Mouse (Mus musculus) midbrain, embryonic 16.5 days (tissue): Measurements from ENCODE around the gene Zfp12. TPM values are rescaled to one million over a fixed set of nuclear protein-coding genes. Genes with fewer than 3 reads are reported as not detected.
"Not testable (repeated sequence)": the region's sequence is repeated elsewhere in the genome, so short reads cannot be mapped to it uniquely, and the experiment has no call there.

Experiments used
- ATAC-seq: fragments of 200-750 bp; cut with Nextera tagmentation; 2 replicates; pipeline ENCODE4 v1.8.0; 2017; ENCODE audit warnings: moderate TSS enrichment
- H3K27ac ChIP-seq: fragments of 300-500 bp; sonication (generic); 2 replicates; pipeline ENCODE4 v1.5.1; 2014; ENCODE audit warnings: mild to moderate bottlenecking, low read length, mixed read lengths
- H3K27me3 ChIP-seq: fragments of 300-500 bp; sonication (generic); 2 replicates; pipeline ENCODE4 v1.6.1; 2014; ENCODE audit warnings: low read depth, low read length, mixed read lengths; ENCODE audit not compliant: control insufficient read depth, insufficient read depth
- H3K36me3 ChIP-seq: fragments of 300-500 bp; sonication (generic); 2 replicates; pipeline ENCODE4 v1.6.1; 2014; ENCODE audit warnings: mild to moderate bottlenecking, low read length, moderate library complexity, mixed read lengths; ENCODE audit not compliant: control insufficient read depth, insufficient read depth
- H3K4me1 ChIP-seq: fragments of 300-500 bp; sonication (generic); 2 replicates; pipeline ENCODE4 v1.6.1; 2014; ENCODE audit warnings: mild to moderate bottlenecking, low read length, mixed read lengths; ENCODE audit not compliant: control insufficient read depth, insufficient read depth
- H3K4me2 ChIP-seq: fragments of 300-500 bp; sonication (generic); 2 replicates; pipeline ENCODE4 v1.6.1; 2014; ENCODE audit warnings: mild to moderate bottlenecking, low read length, mixed read lengths
- H3K4me3 ChIP-seq: fragments of 300-500 bp; sonication (generic); 2 replicates; pipeline ENCODE4 v1.5.1; 2014; ENCODE audit warnings: low read depth, mild to moderate bottlenecking, low read length, moderate library complexity, mixed read lengths
- H3K9ac ChIP-seq: fragments of 300-500 bp; sonication (generic); 2 replicates; pipeline ENCODE4 v1.6.1; 2014; ENCODE audit warnings: low read depth, low read length, mixed read lengths
- H3K9me3 ChIP-seq: fragments of 300-500 bp; sonication (generic); replicated peaks from 2 replicates; pipeline ENCODE4 v1.6.1; 2014; ENCODE audit warnings: mild to moderate bottlenecking, low read length, mixed read lengths; ENCODE audit not compliant: control insufficient read depth, poor library complexity, severe bottlenecking
- WGBS: fragments of 180-500 bp; shearing (Covaris S2); extraction: QIAGEN DNeasy Blood & Tissue Kit; methylation state at CpG from one replicate; pipeline ENCODE4 v1.1.7; 2014; 5-methylcytosine and 5-hydroxymethylcytosine counted together
- polyA plus RNA-seq: library from polyadenylated mRNA; unstranded; fragments of >200 nt; fragmentation: Nextera tagmentation; extraction: Ambion mirVana; gene quantifications from 2 replicates; pipeline ENCODE4 v1.2.1, GENCODE M21; 2015

Zfp12 gene
- 18.9 and 20.0 TPM in 2 replicates for polyA plus RNA-seq

DNA sequence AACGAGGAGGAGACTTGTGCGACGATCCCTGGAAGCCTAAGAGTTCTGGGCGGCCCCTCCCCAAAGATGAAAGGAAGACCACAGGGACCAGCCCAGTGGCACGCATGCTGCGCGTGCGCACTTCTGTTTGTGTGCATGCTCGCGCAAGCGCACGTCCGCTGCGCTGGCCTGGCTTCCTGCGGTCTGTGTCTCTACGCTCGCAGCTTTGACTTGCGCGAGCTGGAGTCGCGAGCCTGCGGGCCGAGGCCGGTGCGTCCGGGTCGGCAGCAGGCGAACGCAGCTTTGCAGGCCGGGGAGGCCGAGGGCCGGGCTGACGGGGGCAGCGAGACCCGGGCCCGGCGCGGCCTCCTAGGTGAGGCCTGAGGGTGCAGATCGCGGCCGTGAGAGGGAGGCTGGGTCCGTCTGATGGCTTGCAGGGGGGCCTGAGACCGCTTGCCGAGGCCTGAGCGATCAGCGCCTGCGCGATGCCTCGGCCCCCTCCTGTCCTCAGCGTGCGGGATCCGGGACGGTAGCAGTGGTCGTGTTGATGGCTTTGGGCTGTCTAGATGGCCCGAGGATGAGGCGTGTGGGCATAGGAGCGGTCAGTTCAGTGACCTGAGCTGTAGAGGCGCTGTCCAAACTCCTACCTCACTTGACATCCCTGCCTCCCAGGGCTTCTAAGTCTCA is at the start of gene Zfp12:
Zfp12 (plus strand) TSS at position 136 of the 666 bp plus-strand sequence.
- ATAC-seq: peak; percentile 98
- peaks cover 2% of the 10 kb centered on the region for H3K36me3 ChIP-seq
- no peaks in the 10 kb centered on the region for H3K9me3 ChIP-seq
- peak within 1 kb of the TSS; percentile 95 for H3K27ac ChIP-seq
- H3K4me3 ChIP-seq: peak within 1 kb of the TSS; percentile 74
- H3K4me2 ChIP-seq: peak within 1 kb of the TSS; percentile 87
- WGBS: under 1% methylated on average over 57 of the region's 58 CpGs
- peak within 1 kb of the TSS; percentile 94 for H3K9ac ChIP-seq
- H3K4me1 ChIP-seq: peaks cover 22% of the 10 kb centered on the region
- H3K27me3 ChIP-seq: no peaks in the 10 kb centered on the region

DNA sequence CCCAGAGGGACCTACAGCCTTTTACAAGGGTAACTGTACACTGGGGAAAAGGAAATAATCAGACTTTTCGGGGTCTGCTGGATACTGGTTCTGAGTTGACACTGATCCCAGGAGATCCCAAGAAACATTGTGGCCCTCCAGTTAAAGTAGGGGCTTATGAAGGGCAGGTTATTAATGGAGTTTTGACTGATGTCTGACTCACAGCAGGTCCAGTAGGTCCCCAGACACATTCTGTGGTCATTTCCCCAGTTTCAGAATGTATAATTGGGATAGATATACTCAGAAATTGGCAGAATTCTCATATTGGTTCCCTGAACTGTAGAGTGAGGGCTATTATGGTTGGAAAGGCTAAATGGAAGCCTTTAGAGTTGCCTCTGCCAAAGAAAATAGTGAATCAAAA is 46.9 kb upstream of the Zfp12 start:
- H3K9ac ChIP-seq, H3K36me3 ChIP-seq, H3K27ac ChIP-seq, H3K4me2 ChIP-seq, H3K27me3 ChIP-seq, ATAC-seq, H3K4me3 ChIP-seq, H3K9me3 ChIP-seq, H3K4me1 ChIP-seq: not testable (repeated sequence)
- WGBS: no CpG with 5 or more reads among the region's 1 CpGs

DNA sequence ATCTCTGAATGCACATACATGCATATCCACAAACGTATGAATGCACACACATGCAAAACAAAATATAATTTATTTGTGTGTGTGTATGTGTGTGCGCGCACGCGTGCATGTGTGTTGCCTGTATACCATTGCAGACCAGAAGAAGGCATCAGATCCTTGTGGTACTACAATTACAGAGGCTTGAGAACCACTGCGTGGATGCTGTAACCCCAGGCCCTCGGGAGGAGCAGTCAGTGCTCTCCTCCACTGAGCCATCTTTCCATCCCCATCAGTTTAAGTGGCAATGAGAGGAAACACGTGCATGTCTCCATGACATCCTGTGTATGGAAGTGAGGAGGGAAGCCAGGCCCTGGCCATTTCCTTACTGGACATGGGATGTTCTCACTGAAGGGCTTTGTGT is 42.2 kb upstream of the Zfp12 start:
- no peaks in the 10 kb centered on the region for H3K9me3 ChIP-seq
- H3K36me3 ChIP-seq: no peaks in the 10 kb centered on the region
- no peaks in the 10 kb centered on the region for H3K4me1 ChIP-seq
- no peaks in the 10 kb centered on the region for H3K27me3 ChIP-seq
- no peak overlapping the region for H3K27ac ChIP-seq
- H3K4me3 ChIP-seq: no peak overlapping the region
- H3K9ac ChIP-seq: no peak overlapping the region
- no peak overlapping the region for H3K4me2 ChIP-seq
- ATAC-seq: no peak
- WGBS: 91% methylated on average over 8 of the region's 8 CpGs

DNA sequence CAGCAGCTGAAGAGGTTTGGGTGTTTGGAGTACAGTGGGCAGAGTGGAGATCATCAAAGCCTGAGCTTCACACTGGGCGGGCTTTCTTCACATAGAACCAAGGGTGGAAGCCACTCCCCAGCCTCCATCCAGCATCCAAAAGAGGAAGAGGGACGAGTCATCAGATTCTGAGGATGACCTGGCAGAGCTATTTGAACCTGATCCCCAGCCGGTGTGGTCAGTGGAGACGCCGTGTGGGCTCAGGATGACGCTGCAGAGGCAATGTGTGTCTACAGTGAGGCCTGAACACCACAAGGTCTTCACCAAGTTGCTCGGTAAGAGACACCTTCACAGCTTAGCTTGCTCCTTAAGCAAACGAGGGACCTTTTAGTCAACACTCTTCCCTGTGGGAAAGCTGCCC is 40.2 kb upstream of the Zfp12 start:
- H3K4me3 ChIP-seq, H3K27me3 ChIP-seq, H3K36me3 ChIP-seq, H3K4me2 ChIP-seq, H3K9ac ChIP-seq, ATAC-seq, H3K27ac ChIP-seq, H3K4me1 ChIP-seq, H3K9me3 ChIP-seq: not testable (repeated sequence)
- WGBS: 76% methylated on average over 8 of the region's 8 CpGs

DNA sequence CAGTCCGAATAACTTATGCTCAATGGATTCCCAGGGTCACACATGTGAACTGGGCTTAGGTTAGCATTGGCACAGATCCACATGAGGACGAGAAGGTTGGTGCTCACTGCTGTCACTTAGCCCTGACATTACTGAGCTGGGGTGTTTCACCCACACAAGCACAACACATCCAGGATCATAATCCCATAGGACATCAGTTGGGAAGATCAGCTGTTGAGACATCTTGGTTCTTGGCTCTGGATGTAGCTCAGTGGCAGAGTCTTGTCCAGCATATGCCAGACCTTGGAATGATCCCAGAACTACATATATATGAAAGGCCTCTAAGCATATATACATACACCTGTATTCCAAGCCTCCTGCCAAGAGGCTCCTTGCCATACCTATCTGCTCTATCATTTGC is 39.8 kb upstream of the Zfp12 start:
- Histone ChIP-seq H3K9ac (no peak overlapping the region), H3K9me3 (no peaks in the 10 kb centered on the region), H3K36me3 (no peaks in the 10 kb centered on the region), H3K27me3 (no peaks in the 10 kb centered on the region), H3K27ac (no peak overlapping the region), H3K4me1 (no peaks in the 10 kb centered on the region), H3K4me3 (no peak overlapping the region), H3K4me2 (no peak overlapping the region)
- no peak for ATAC-seq
- WGBS: 76% methylated on average over 2 of the region's 2 CpGs

DNA sequence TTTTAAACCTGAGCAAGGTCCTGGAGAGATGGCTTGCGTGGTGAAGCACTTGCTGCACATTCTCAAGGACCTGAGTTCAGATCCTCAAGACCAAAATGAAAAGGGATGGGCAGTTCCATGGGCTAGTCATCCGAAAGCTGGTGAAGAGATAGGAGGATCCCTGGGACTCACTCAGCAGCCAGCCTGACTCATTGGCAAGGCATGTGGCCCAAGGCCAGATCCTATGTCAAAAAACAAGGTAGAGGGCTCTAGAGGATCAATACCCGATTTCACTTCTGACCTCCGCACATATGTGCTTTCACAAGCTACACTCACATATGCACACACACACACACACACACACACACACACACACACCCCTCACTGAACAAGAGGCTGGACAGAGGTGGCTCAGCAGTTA is 38.5 kb upstream of the Zfp12 start:
- H3K4me1 ChIP-seq: no peaks in the 10 kb centered on the region
- H3K9me3 ChIP-seq: no peaks in the 10 kb centered on the region
- H3K27ac ChIP-seq: no peak overlapping the region
- H3K4me3 ChIP-seq: no peak overlapping the region
- 86% methylated on average over 4 of the region's 4 CpGs for WGBS
- H3K27me3 ChIP-seq: no peaks in the 10 kb centered on the region
- no peaks in the 10 kb centered on the region for H3K36me3 ChIP-seq
- no peak overlapping the region for H3K9ac ChIP-seq
- no peak for ATAC-seq
- H3K4me2 ChIP-seq: no peak overlapping the region

DNA sequence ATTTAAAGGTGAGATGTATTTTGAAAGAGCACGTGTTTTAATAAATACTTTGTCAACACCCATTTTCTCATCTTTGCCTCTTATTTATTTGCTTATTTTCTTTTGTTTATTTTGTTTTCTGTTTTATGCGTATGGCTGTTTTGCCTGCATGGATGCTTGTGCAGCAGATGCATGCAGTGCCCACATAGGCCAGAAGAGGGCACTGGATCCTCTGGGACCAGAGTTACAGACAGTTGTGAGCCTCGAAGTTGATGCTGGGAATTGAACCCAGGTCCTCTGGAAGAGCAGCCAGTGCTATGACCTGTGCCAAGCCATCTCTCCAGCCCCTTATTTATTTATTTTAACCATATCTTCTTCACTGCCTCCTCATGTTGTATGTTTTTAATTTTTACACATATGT is 29.9 kb upstream of the Zfp12 start:
- no peak overlapping the region for H3K27ac ChIP-seq
- no peaks in the 10 kb centered on the region for H3K9me3 ChIP-seq
- ATAC-seq: no peak
- H3K9ac ChIP-seq: no peak overlapping the region
- H3K4me2 ChIP-seq: no peak overlapping the region
- 75% methylated on average over 3 of the region's 3 CpGs for WGBS
- no peaks in the 10 kb centered on the region for H3K36me3 ChIP-seq
- H3K4me1 ChIP-seq: no peaks in the 10 kb centered on the region
- H3K27me3 ChIP-seq: no peaks in the 10 kb centered on the region
- no peak overlapping the region for H3K4me3 ChIP-seq

DNA sequence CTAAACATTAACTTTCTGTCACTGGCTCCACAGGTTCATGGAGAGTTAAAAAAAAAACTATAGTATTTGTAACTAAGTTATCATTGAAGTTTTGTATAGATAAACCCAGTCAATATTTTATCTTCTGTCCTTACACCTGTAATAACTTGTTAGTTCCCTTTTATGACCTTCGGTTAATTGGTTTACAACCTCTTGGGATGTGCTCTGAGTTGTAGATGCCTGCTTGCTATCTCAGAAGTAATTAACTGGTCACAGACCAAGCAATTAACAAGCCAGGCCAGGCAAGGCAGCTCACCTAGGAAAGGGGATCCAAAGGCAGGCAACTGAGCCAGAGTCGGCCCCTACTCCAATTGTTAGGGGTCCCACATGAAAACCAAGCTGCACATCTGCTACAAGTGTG is 21.1 kb upstream of the Zfp12 start:
- Histone ChIP-seq H3K4me2 (no peak overlapping the region), H3K9me3 (no peaks in the 10 kb centered on the region), H3K4me1 (no peaks in the 10 kb centered on the region), H3K27me3 (no peaks in the 10 kb centered on the region), H3K36me3 (no peaks in the 10 kb centered on the region), H3K4me3 (no peak overlapping the region), H3K9ac (no peak overlapping the region), H3K27ac (no peak overlapping the region)
- ATAC-seq: no peak
- WGBS: 91% methylated on average over 2 of the region's 2 CpGs

DNA sequence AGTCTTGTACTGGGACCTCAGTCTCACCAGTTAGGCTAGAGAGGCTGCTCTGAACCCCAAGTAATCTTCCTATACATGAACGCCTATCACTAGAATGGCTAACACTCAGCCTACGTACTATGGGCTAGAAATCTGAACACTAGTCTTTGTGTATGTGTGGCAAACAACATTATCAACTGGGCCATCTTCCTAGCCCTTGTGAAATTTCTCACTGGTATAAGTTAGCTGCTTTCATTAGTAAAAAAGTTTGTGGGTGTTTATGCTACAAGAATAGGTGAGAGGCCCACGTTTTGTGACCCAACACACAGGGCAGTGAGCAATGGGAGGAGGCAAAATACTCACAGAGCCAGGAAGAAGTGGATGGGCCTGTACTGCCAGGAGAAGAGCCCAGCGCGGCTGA is 14.0 kb upstream of the Zfp12 start:
- WGBS: 85% methylated on average over 5 of the region's 5 CpGs
- Histone ChIP-seq H3K36me3 (no peaks in the 10 kb centered on the region), H3K27me3 (no peaks in the 10 kb centered on the region), H3K4me1 (no peaks in the 10 kb centered on the region), H3K4me2 (no peak overlapping the region), H3K27ac (no peak overlapping the region), H3K9ac (no peak overlapping the region), H3K9me3 (no peaks in the 10 kb centered on the region), H3K4me3 (no peak overlapping the region)
- ATAC-seq: no peak
